ENCODE assay signal across 8 mouse cellular contexts in genomic region chr2:132262879-132263398, GRCm38 (mm10). TPM values are rescaled to one million over a fixed set of nuclear protein-coding genes. Genes with fewer than 3 reads are reported as not detected.
DNase-seq lines count a peak whose midpoint lies in the region; ATAC-seq and TF ChIP-seq lines count a peak whose summit lies in the region.

TSS of gene Cds2 (plus strand) at chr2:132263148.

- peak; percentile 92 for TF ChIP-seq CTCF in kidney, postnatal 0 days (IDR thresholded peaks at IDR 0.05; ENCODE audit: low read depth)

- H3K4me2 ChIP-seq in heart, embryonic 12.5 days, result peak within 1 kb of the TSS; percentile 78
- H3K4me2 ChIP-seq in kidney, postnatal 0 days (ENCODE audit: low read length), result peak within 1 kb of the TSS; percentile 77
- peak within 1 kb of the TSS; percentile 72 for H3K4me2 ChIP-seq in liver, embryonic 11.5 days
- H3K4me2 ChIP-seq in stomach, embryonic 14.5 days (replicated peaks; ENCODE audit: low read depth, low read length), result peak within 1 kb of the TSS; percentile 77

- ATAC-seq in erythroid progenitor cell, adult 5-6 weeks (replicated peaks; ENCODE audit: low FRiP score, poor library complexity, severe bottlenecking), result peak; percentile 97
- ATAC-seq in heart, embryonic 12.5 days (ENCODE audit: insufficient number of reproducible peaks, low FRiP score), result peak; percentile 99
- ATAC-seq in kidney, postnatal 0 days (replicated peaks; ENCODE audit: low FRiP score, low read depth), result peak; percentile 99
- ATAC-seq in liver, embryonic 11.5 days (replicated peaks; ENCODE audit: low FRiP score), result peak; percentile 97
- ATAC-seq in stomach, embryonic 14.5 days (ENCODE audit: insufficient number of reproducible peaks, insufficient read depth, low FRiP score, low read depth), result peak; percentile 99

- no peaks in the 10 kb centered on the region for H3K36me3 ChIP-seq in heart, embryonic 12.5 days
- H3K36me3 ChIP-seq in kidney, postnatal 0 days (ENCODE audit: insufficient read depth, low read length), result no peaks in the 10 kb centered on the region
- H3K36me3 ChIP-seq in liver, embryonic 11.5 days (ENCODE audit: control insufficient read depth, insufficient read depth, low read length), result no peaks in the 10 kb centered on the region
- H3K36me3 ChIP-seq in stomach, embryonic 14.5 days (ENCODE audit: control insufficient read depth, insufficient read depth, low read length), result no peaks in the 10 kb centered on the region

- no peaks in the 10 kb centered on the region for H3K9me3 ChIP-seq in heart, embryonic 12.5 days (replicated peaks)
- H3K9me3 ChIP-seq in kidney, postnatal 0 days (replicated peaks; ENCODE audit: low read length), result no peaks in the 10 kb centered on the region
- no peaks in the 10 kb centered on the region for H3K9me3 ChIP-seq in liver, embryonic 11.5 days (ENCODE audit: control insufficient read depth, low read length)
- H3K9me3 ChIP-seq in stomach, embryonic 14.5 days (ENCODE audit: control insufficient read depth, low read depth, low read length), result no peaks in the 10 kb centered on the region

- H3K27ac ChIP-seq in heart, embryonic 12.5 days (ENCODE audit: poor library complexity, severe bottlenecking), result peak within 1 kb of the TSS; percentile 56
- H3K27ac ChIP-seq in kidney, postnatal 0 days, result peak within 1 kb of the TSS; percentile 78
- H3K27ac ChIP-seq in liver, embryonic 11.5 days (ENCODE audit: low read depth, low read length), result peak within 1 kb of the TSS; percentile 58
- H3K27ac ChIP-seq in stomach, embryonic 14.5 days (ENCODE audit: low read length), result peak within 1 kb of the TSS; percentile 62

- WGBS in heart, embryonic 12.5 days, result under 1% methylated on average over 42 of the region's 49 CpGs
- under 1% methylated on average over 49 of the region's 49 CpGs for WGBS in kidney, postnatal 0 days
- 1% methylated on average over 45 of the region's 49 CpGs for WGBS in liver, embryonic 11.5 days
- under 1% methylated on average over 38 of the region's 49 CpGs for WGBS in stomach, embryonic 14.5 days

- H3K4me3 ChIP-seq in heart, embryonic 12.5 days, result peak within 1 kb of the TSS; percentile 68
- H3K4me3 ChIP-seq in kidney, postnatal 0 days (replicated peaks; ENCODE audit: low read depth, low read length), result peak within 1 kb of the TSS; percentile 97
- H3K4me3 ChIP-seq in liver, embryonic 11.5 days (ENCODE audit: low read depth, low read length), result peak within 1 kb of the TSS; percentile 84
- H3K4me3 ChIP-seq in stomach, embryonic 14.5 days (ENCODE audit: low read depth, low read length), result peak within 1 kb of the TSS; percentile 70

- H3K27me3 ChIP-seq in heart, embryonic 12.5 days (replicated peaks), result no peaks in the 10 kb centered on the region
- H3K27me3 ChIP-seq in kidney, postnatal 0 days (ENCODE audit: insufficient read depth, low read length), result no peaks in the 10 kb centered on the region
- no peaks in the 10 kb centered on the region for H3K27me3 ChIP-seq in liver, embryonic 11.5 days (replicated peaks; ENCODE audit: control insufficient read depth, insufficient read depth, low read length)
- no peaks in the 10 kb centered on the region for H3K27me3 ChIP-seq in stomach, embryonic 14.5 days (ENCODE audit: control insufficient read depth, insufficient read depth, low read length)

- H3K4me1 ChIP-seq in heart, embryonic 12.5 days (replicated peaks), result peaks cover 18% of the 10 kb centered on the region
- H3K4me1 ChIP-seq in kidney, postnatal 0 days (replicated peaks; ENCODE audit: insufficient read depth, low read length), result peaks cover 9% of the 10 kb centered on the region; the same call in 1 of the 2 replicates
- H3K4me1 ChIP-seq in liver, embryonic 11.5 days (replicated peaks; ENCODE audit: control insufficient read depth, insufficient read depth, low read length), result peaks cover 8% of the 10 kb centered on the region
- peaks cover 4% of the 10 kb centered on the region; the same call in 1 of the 2 replicates for H3K4me1 ChIP-seq in stomach, embryonic 14.5 days (ENCODE audit: control insufficient read depth, insufficient read depth, low read length)

- DNase-seq in CD4-positive helper T cell, adult 2 months (ENCODE audit: low read depth, low spot score), result peak; percentile 99
- DNase-seq in brain, embryonic 18.5 days (ENCODE audit: low read depth, low spot score), result peak; percentile 96
- peak; percentile 99 for DNase-seq in kidney, postnatal 0 days (ENCODE audit: low spot score)
- DNase-seq in liver, embryonic 11.5 days (ENCODE audit: low spot score), result peak; percentile 98
- peak; percentile 100 for DNase-seq in naive thymus-derived CD4-positive, alpha-beta T cell, adult 2 months (ENCODE audit: low read depth)

- peak within 1 kb of the TSS; percentile 87 for H3K9ac ChIP-seq in heart, embryonic 12.5 days
- peak within 1 kb of the TSS; percentile 93 for H3K9ac ChIP-seq in kidney, postnatal 0 days (ENCODE audit: low read depth, low read length)
- H3K9ac ChIP-seq in liver, embryonic 11.5 days (ENCODE audit: low read depth, low read length), result peak within 1 kb of the TSS; percentile 74
- H3K9ac ChIP-seq in stomach, embryonic 14.5 days (replicated peaks; ENCODE audit: low read depth, low read length), result peak within 1 kb of the TSS; percentile 72

RNA-seq across cellular contexts. Expression of gene Cds2, which starts in this region (rescaled TPM):
- 12.6 and 16.2 TPM in 2 replicates for total RNA-seq in erythroid progenitor cell, adult 5-6 weeks (2015; ENCODE audit: low replicate concordance)
- total RNA-seq in erythroid progenitor cell, adult 5-6 weeks (2017; ENCODE audit: low replicate concordance), result 5.9 and 7.9 TPM in 2 replicates
- 18.9 and 21.0 TPM in 2 replicates for polyA plus RNA-seq in heart, embryonic 12.5 days (2016; fragmentation: Nextera tagmentation; extraction: Ambion mirVana)
- polyA plus RNA-seq in kidney, postnatal 0 days (2015; fragmentation: Nextera tagmentation; extraction: Ambion mirVana), result 19.5 and 24.0 TPM in 2 replicates
- polyA plus RNA-seq in liver, embryonic 11.5 days (2014; fragmentation: Nextera tagmentation; extraction: Ambion mirVana), result 12.9 and 19.0 TPM in 2 replicates
- polyA plus RNA-seq in stomach, embryonic 14.5 days (2014; fragmentation: Nextera tagmentation; extraction: Ambion mirVana), result 20.8 and 24.2 TPM in 2 replicates

Comparison
In these comparisons a context has a peak if more than half of its experiments do, and no peak if none do; other contexts are left out.
1. Peak in every context shown above with its lines: DNase-seq, ATAC-seq, H3K4me3 ChIP-seq and H3K27ac ChIP-seq.